In genomic region chr9:69470362-69470761, GRCm38 (mm10) we compare ENCODE assay signal across 12 mouse cellular contexts. TPM values are rescaled to one million over a fixed set of nuclear protein-coding genes. Genes with fewer than 3 reads are reported as not detected.
DNase-seq lines count a peak whose midpoint lies in the region; ATAC-seq lines count a peak whose summit lies in the region.
"Had no signal": no experiment of that assay in that cellular context is flagged by ENCODE, and none has a peak within 500 bp of the region (broad histone marks: within the 10 kb centered on the region; RNA-seq: fewer than 3 reads in every experiment).

No protein-coding gene starts in this region.

- peak overlapping the region; percentile 84 for H3K27ac ChIP-seq in heart, embryonic 11.5 days (ENCODE audit: low read depth, low read length)
- peak overlapping the region; percentile 81 for H3K27ac ChIP-seq in lung, embryonic 15.5 days
- H3K27ac ChIP-seq in intestine, embryonic 14.5 days (ENCODE audit: low read depth), result peak overlapping the region; percentile 2
- H3K27ac ChIP-seq in stomach, embryonic 14.5 days (ENCODE audit: low read length), result peak overlapping the region; percentile 92
- H3K27ac ChIP-seq: midbrain, embryonic 15.5 days had no signal

- 57% methylated on average over 5 of the region's 5 CpGs for WGBS in heart, embryonic 11.5 days (ENCODE audit: insufficient replicate concordance)
- 51% methylated on average over 5 of the region's 5 CpGs for WGBS in lung, embryonic 15.5 days
- whole genome bisulfite sequencing in intestine, embryonic 14.5 days, result 55% methylated on average over 5 of the region's 5 CpGs
- WGBS in stomach, embryonic 14.5 days, result 29% methylated on average over 5 of the region's 5 CpGs

- H3K36me3 ChIP-seq in heart, embryonic 11.5 days (ENCODE audit: control insufficient read depth, insufficient read depth, low read length), result peaks cover 6% of the 10 kb centered on the region; the same call in 1 of the 2 replicates
- peaks cover 50% of the 10 kb centered on the region for H3K36me3 ChIP-seq in lung, embryonic 15.5 days
- H3K36me3 ChIP-seq in intestine, embryonic 14.5 days (ENCODE audit: control insufficient read depth, insufficient read depth, low read length), result no peaks in the 10 kb centered on the region
- peaks cover 24% of the 10 kb centered on the region for H3K36me3 ChIP-seq in stomach, embryonic 14.5 days (ENCODE audit: control insufficient read depth, insufficient read depth, low read length)
- H3K36me3 ChIP-seq: hindbrain, embryonic 10.5 days; midbrain, embryonic 15.5 days had no signal

- H3K4me2 ChIP-seq in heart, embryonic 11.5 days, result peak overlapping the region; percentile 19; the same call in 1 of the 2 replicates
- H3K4me2 ChIP-seq in lung, embryonic 15.5 days, result 0 out of 2 replicates have a peak overlapping the region, but pooled peaks have one; percentile 17
- peak overlapping the region; percentile 20; the same call in 1 of the 2 replicates for H3K4me2 ChIP-seq in intestine, embryonic 14.5 days (ENCODE audit: low read length)
- 0 out of 2 replicates have a peak overlapping the region, but pooled peaks have one; percentile 7 for H3K4me2 ChIP-seq in stomach, embryonic 14.5 days (replicated peaks; ENCODE audit: low read depth, low read length)
- H3K4me2 ChIP-seq: midbrain, embryonic 15.5 days had no signal

- H3K9me3 ChIP-seq in heart, embryonic 11.5 days (replicated peaks; ENCODE audit: control insufficient read depth, low read length), result no peaks in the 10 kb centered on the region
- no peaks in the 10 kb centered on the region for H3K9me3 ChIP-seq in lung, embryonic 15.5 days
- no peaks in the 10 kb centered on the region for H3K9me3 ChIP-seq in intestine, embryonic 14.5 days (ENCODE audit: control insufficient read depth, low read length)
- H3K9me3 ChIP-seq in stomach, embryonic 14.5 days (ENCODE audit: control insufficient read depth, low read depth, low read length), result no peaks in the 10 kb centered on the region
- H3K9me3 ChIP-seq: hindbrain, embryonic 10.5 days; midbrain, embryonic 15.5 days had no signal

- H3K9ac ChIP-seq in heart, embryonic 11.5 days (ENCODE audit: low read depth, low read length), result no peak overlapping the region
- no peak overlapping the region for H3K9ac ChIP-seq in lung, embryonic 15.5 days
- no peak overlapping the region for H3K9ac ChIP-seq in intestine, embryonic 14.5 days (ENCODE audit: low read length)
- no peak overlapping the region for H3K9ac ChIP-seq in stomach, embryonic 14.5 days (replicated peaks; ENCODE audit: low read depth, low read length)
- H3K9ac ChIP-seq: liver, postnatal 0 days; midbrain, embryonic 15.5 days had no signal

- no peak for DNase-seq in heart, postnatal 4 days
- DNase-seq in lung, postnatal 14 days, result no peak
- no peak for DNase-seq in intestine, embryonic 14.5 days (ENCODE audit: low spot score)
- no peak for DNase-seq in right cerebral cortex, adult 18-20 months
- DNase-seq: kidney, postnatal 36 days; liver, postnatal 0 days had no signal

- ATAC-seq in heart, embryonic 11.5 days (replicated peaks; ENCODE audit: insufficient number of reproducible peaks, low FRiP score, low TSS enrichment), result no peak
- ATAC-seq in lung, embryonic 15.5 days (ENCODE audit: borderline replicate concordance, extremely low read depth, low FRiP score, low TSS enrichment), result no peak
- ATAC-seq in intestine, embryonic 14.5 days (replicated peaks; ENCODE audit: low FRiP score, low TSS enrichment, low read depth), result no peak
- peak; percentile 29; the same call in 1 of the 2 replicates for ATAC-seq in stomach, embryonic 14.5 days (ENCODE audit: insufficient number of reproducible peaks, insufficient read depth, low FRiP score, low read depth)
- ATAC-seq in CD4-positive, CD25-positive, alpha-beta regulatory T cell, adult 4 months, result no peak
- ATAC-seq: liver, postnatal 0 days; midbrain, embryonic 15.5 days had no signal

- peaks cover 38% of the 10 kb centered on the region for H3K4me1 ChIP-seq in heart, embryonic 11.5 days (ENCODE audit: control insufficient read depth, insufficient read depth, low read length)
- peaks cover 74% of the 10 kb centered on the region for H3K4me1 ChIP-seq in lung, embryonic 15.5 days
- peaks cover 65% of the 10 kb centered on the region for H3K4me1 ChIP-seq in intestine, embryonic 14.5 days (replicated peaks; ENCODE audit: control insufficient read depth, insufficient read depth, low read length)
- peaks cover 73% of the 10 kb centered on the region for H3K4me1 ChIP-seq in stomach, embryonic 14.5 days (ENCODE audit: control insufficient read depth, insufficient read depth, low read length)

- H3K4me3 ChIP-seq in heart, embryonic 11.5 days (ENCODE audit: low read depth, low read length), result no peak overlapping the region
- no peak overlapping the region for H3K4me3 ChIP-seq in lung, embryonic 15.5 days
- H3K4me3 ChIP-seq in intestine, embryonic 14.5 days (ENCODE audit: low read depth, low read length), result no peak overlapping the region
- no peak overlapping the region for H3K4me3 ChIP-seq in stomach, embryonic 14.5 days (ENCODE audit: low read depth, low read length)
- H3K4me3 ChIP-seq: hindbrain, embryonic 10.5 days; midbrain, embryonic 15.5 days had no signal

- H3K27me3 ChIP-seq in heart, embryonic 11.5 days (ENCODE audit: control insufficient read depth, insufficient read depth, low read length), result no peaks in the 10 kb centered on the region
- H3K27me3 ChIP-seq in lung, embryonic 15.5 days, result no peaks in the 10 kb centered on the region
- H3K27me3 ChIP-seq in intestine, embryonic 14.5 days (replicated peaks; ENCODE audit: control insufficient read depth, insufficient read depth, low read length), result 0 out of 2 replicates have a peak, but pooled peaks cover 5% of the 10 kb centered on the region
- no peaks in the 10 kb centered on the region for H3K27me3 ChIP-seq in stomach, embryonic 14.5 days (ENCODE audit: control insufficient read depth, insufficient read depth, low read length)
- H3K27me3 ChIP-seq: midbrain, embryonic 15.5 days had no signal

RNA-seq across cellular contexts. Expression of gene Anxa2, which starts 16.9 kb away (rescaled TPM):
- polyA plus RNA-seq in heart, embryonic 11.5 days (2014; fragmentation: Nextera tagmentation; extraction: Ambion mirVana), result 386 and 425 TPM in 2 replicates
- total RNA-seq in heart, postnatal 4 days (2021), result 100 to 1,000 TPM; 251 to 268 TPM
- polyA plus RNA-seq in lung, embryonic 15.5 days (2015; fragmentation: Nextera tagmentation; extraction: Ambion mirVana), result 776 and 858 TPM in 2 replicates
- polyA plus RNA-seq in intestine, embryonic 14.5 days (2014; fragmentation: Nextera tagmentation; extraction: Ambion mirVana), result 377 and 383 TPM in 2 replicates
- polyA plus RNA-seq in stomach, embryonic 14.5 days (2014; fragmentation: Nextera tagmentation; extraction: Ambion mirVana), result 902 and 935 TPM in 2 replicates
- 100 to 1,000 TPM in 1 of 2 experiments, 10 to 100 TPM in 1; 95.7 to 127 TPM for polyA plus RNA-seq in CD4-positive, CD25-positive, alpha-beta regulatory T cell, adult 4 months (2017; shearing (Covaris generic))

Comparison
In these comparisons a context has a peak if more than half of its experiments do, and no peak if none do; other contexts are left out.
1. H3K27ac ChIP-seq: peak in every context shown above with its lines; median percentile 92 in stomach, embryonic 14.5 days; 84 in heart, embryonic 11.5 days; 81 in lung, embryonic 15.5 days; 2 in intestine, embryonic 14.5 days.